Mouse (Mus musculus) C2C12 (cell line): ENCODE data around the gene Vps18. TPM values are rescaled to one million over a fixed set of nuclear protein-coding genes. Genes with fewer than 3 reads are reported as not detected.

ENCODE experiments used
- H3K27me3 ChIP-seq: one replicate; pipeline ENCODE4 v1.6.1; 2011; ENCODE audit not compliant: control insufficient read depth, insufficient read depth, insufficient read length
- H3K36me3 ChIP-seq: one replicate; pipeline ENCODE4 v1.6.1; 2011; ENCODE audit not compliant: control insufficient read depth, insufficient read depth
- H3K4me3 ChIP-seq: one replicate; pipeline ENCODE4 v1.5.1; 2011; ENCODE audit warnings: mild to moderate bottlenecking, control low read depth; ENCODE audit not compliant: poor library complexity, insufficient read depth, severe bottlenecking
- H3K79me2 ChIP-seq: one replicate; pipeline ENCODE4 v1.6.1; 2011; ENCODE audit not compliant: control insufficient read depth, insufficient read depth
- H3K79me3 ChIP-seq: one replicate; pipeline ENCODE4 v1.6.1; 2011; ENCODE audit warnings: low read depth, control low read depth
- H3ac ChIP-seq: one replicate; pipeline ENCODE3; 2011; ENCODE audit warnings: low read depth; ENCODE audit not compliant: control insufficient read depth, insufficient read length
- CEBPB ChIP-seq: IDR thresholded peaks from one replicate; pipeline ENCODE4 v1.6.1; 2011; ENCODE audit warnings: low read depth, mild to moderate bottlenecking, control low read depth, moderate library complexity
- CTCF ChIP-seq: IDR thresholded peaks from one replicate; pipeline ENCODE4 v1.5.1; 2011; ENCODE audit not compliant: control insufficient read depth, insufficient read depth, insufficient read length
- FOSL1 ChIP-seq: IDR thresholded peaks from one replicate; pipeline ENCODE4 v1.8.0; 2011; ENCODE audit warnings: mild to moderate bottlenecking, low read length; ENCODE audit not compliant: poor library complexity, insufficient read depth, severe bottlenecking
- MAX ChIP-seq: IDR thresholded peaks from one replicate; pipeline ENCODE4 v1.6.1; 2011; ENCODE audit warnings: mild to moderate bottlenecking, control low read depth
- MYOD1 ChIP-seq: IDR thresholded peaks from one replicate; pipeline ENCODE4 v1.6.1; 2011; ENCODE audit warnings: low read depth; ENCODE audit not compliant: control insufficient read depth, insufficient read length
- MYOG ChIP-seq: IDR thresholded peaks from one replicate; pipeline ENCODE4 v1.6.1; 2011; ENCODE audit not compliant: control insufficient read depth, insufficient read length; ENCODE audit errors: extremely low read depth
- USF1 ChIP-seq: IDR thresholded peaks from one replicate; pipeline ENCODE4 v1.6.1; 2011; ENCODE audit warnings: low read depth, mild to moderate bottlenecking, control low read depth, moderate library complexity
- long read RNA-seq, 2 experiments: library from polyadenylated mRNA; unstranded; transcript quantifications; one replicate each; pipeline ENCODE4 v2.0.0; 2019 to 2020
- polyA plus RNA-seq: library from polyadenylated mRNA; unstranded; fragments of >200 nt; fragmentation: generic; extraction: Trizol; gene quantifications from one replicate; pipeline ENCODE4 v1.2.1, GENCODE M21; 2012; ENCODE audit warnings: missing spikeins

Vps18 gene
- 14.9 TPM for polyA plus RNA-seq
- long read RNA-seq, experiment 1, full-length matches to known transcripts, result 4 of 7 reads
- long read RNA-seq, experiment 1, partial matches to known transcripts, result 3 of 7 reads
- long read RNA-seq, experiment 1, other reads (novel, unspliced or antisense), result 0 of 7 reads
- long read RNA-seq, experiment 2, full-length matches to known transcripts, result 180 of 214 reads
- long read RNA-seq, experiment 2, partial matches to known transcripts, result 16 of 214 reads
- long read RNA-seq, experiment 2, other reads (novel, unspliced or antisense), result 18 of 214 reads

DNA sequence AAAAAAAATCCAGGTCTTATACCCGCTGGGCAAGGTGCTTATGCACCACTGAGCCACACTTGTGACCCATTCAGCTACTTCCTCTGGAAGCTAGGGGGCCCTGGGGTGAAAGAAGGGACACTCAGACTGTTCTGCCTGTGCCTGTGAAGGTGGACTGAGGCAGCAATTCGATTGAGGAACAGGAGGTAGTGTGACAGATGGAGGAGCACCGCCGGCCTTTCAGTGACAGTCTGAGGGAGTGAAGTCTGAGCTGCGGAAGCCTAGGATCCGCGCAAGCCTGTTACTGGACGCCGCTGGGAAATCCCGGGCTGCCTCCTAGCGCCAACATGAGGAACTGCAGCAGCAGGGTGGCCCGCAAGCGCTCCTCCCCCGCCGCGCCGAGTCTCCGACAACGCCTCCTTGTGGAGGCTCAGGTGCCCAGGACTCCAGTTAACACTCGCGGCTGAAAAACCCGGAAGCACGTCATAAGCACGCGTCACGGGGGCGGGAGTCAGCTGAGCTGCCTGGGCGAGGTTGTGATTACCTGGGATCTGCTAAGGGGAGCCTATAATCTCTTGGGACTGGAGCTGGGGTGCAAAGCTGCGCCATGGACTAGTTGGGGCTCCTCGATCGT is at the start of gene Vps18:
TSS of gene Vps18 (plus strand) at position 471 of the 613 bp plus-strand sequence.
- Histone ChIP-seq H3K27me3 (no peaks in the 10 kb centered on the region), H3K79me3 (peaks cover 11% of the 10 kb centered on the region), H3K36me3 (peaks cover 17% of the 10 kb centered on the region)

DNA sequence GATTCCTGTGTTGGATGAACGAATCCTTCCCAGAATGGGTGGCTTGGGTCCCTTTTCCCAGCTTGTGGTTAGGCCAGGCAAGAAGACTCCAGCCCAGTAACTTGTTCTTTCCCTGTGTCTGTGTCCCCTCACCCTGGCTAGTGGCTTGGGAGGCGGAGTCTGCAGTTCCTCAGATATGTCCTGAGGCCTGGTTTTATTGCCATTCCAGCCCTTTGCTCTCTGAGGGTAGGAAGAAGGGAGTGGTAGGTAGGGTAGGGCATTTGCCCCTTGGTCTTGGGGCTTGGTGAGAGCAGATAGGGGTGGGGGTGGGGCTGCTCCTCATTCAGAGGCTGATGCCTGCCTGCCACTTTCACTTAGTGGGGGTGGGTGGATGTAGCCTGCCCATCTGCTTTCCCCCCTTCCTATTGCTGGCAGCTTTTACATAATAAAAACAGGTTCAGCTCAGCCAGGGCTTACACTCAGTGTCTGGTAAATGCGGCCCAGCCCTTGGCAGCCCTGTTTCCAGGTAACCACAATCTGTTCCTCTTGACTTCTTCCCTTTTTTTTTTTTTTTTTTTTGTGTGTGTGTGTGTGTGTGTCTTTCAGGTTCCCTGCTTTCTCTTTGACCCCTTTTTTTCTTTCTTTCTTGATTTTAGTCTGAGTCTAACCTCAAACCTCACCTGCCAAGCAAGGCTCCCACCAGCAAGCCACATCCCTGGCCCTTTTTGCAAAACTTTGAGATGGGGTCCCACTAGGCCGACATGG is 48.3 kb upstream of the Vps18 start:
- H3ac ChIP-seq, result no peak overlapping the region
- no peaks in the 10 kb centered on the region for H3K79me3 ChIP-seq
- no peaks in the 10 kb centered on the region for H3K36me3 ChIP-seq
- peaks cover 15% of the 10 kb centered on the region for H3K27me3 ChIP-seq
- no peaks in the 10 kb centered on the region for H3K79me2 ChIP-seq
- no peak overlapping the region for H3K4me3 ChIP-seq
- TF ChIP-seq CEBPB, result no peak
- TF ChIP-seq MAX, result no peak
- TF ChIP-seq MYOD1, result no peak
- TF ChIP-seq USF1, result no peak
- no peak for TF ChIP-seq FOSL1
- no peak for TF ChIP-seq CTCF
- TF ChIP-seq MYOG, result no peak

More for the DNA sequence above, at the start of gene Vps18:
- peak; percentile 62 for TF ChIP-seq MAX
- no peak for TF ChIP-seq MYOG
- no peak for TF ChIP-seq CEBPB
- TF ChIP-seq USF1, result peak; percentile 72
- TF ChIP-seq MYOD1, result no peak
- no peak for TF ChIP-seq FOSL1
- peak; percentile 97 for TF ChIP-seq CTCF
- Histone ChIP-seq H3ac (peak within 1 kb of the TSS; percentile 83), H3K79me2 (peaks cover 23% of the 10 kb centered on the region), H3K4me3 (peak within 1 kb of the TSS; percentile 71)

DNA sequence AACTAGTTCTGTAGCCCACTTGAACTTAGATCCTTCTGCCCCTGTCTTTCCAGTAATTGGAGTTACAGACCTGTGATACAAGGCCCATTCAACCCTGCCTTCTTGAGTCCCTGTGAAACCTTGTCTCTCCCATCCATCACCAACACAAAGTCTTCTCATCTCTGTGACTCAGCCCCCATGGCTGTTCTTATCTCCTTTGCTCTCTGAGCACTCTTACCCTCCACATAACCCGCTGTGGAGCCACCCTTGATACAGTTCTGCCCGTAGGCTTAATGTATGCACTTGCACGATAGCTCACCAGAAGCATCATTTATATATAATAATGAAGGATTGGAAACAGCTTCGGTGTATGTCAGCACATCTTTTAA is 47.7 kb upstream of the Vps18 start:
- no peaks in the 10 kb centered on the region for H3K79me3 ChIP-seq
- H3ac ChIP-seq, result no peak overlapping the region
- TF ChIP-seq MYOG (no peak), FOSL1 (no peak), CTCF (no peak), CEBPB (no peak), USF1 (no peak), MAX (no peak), MYOD1 (no peak)
- H3K79me2 ChIP-seq, result no peaks in the 10 kb centered on the region
- no peaks in the 10 kb centered on the region for H3K36me3 ChIP-seq
- H3K4me3 ChIP-seq, result no peak overlapping the region
- peaks cover 15% of the 10 kb centered on the region for H3K27me3 ChIP-seq

DNA sequence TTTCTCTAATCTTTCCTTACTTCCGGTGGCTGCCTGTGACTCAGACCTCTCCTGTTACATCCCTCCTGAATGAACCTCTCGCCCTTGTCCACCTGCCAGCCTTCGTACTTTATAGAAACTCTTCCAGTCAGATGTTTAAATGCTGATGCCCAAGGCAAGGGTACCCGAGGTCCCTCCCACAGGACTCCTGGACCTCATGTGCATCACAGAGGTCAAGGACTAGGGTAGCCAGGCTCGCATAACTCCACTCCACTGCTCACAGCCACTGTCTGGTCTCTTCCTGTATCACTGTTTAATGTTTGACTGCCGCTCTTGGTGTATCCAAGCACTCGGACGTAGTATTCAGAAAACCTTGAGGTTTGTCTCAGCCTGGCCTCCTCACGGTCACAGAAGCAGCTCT is 46.0 kb upstream of the Vps18 start:
- Histone ChIP-seq H3K79me2 (no peaks in the 10 kb centered on the region), H3K79me3 (no peaks in the 10 kb centered on the region), H3ac (no peak overlapping the region), H3K27me3 (peaks cover 6% of the 10 kb centered on the region), H3K36me3 (no peaks in the 10 kb centered on the region), H3K4me3 (no peak overlapping the region)
- TF ChIP-seq MYOD1, result no peak

DNA sequence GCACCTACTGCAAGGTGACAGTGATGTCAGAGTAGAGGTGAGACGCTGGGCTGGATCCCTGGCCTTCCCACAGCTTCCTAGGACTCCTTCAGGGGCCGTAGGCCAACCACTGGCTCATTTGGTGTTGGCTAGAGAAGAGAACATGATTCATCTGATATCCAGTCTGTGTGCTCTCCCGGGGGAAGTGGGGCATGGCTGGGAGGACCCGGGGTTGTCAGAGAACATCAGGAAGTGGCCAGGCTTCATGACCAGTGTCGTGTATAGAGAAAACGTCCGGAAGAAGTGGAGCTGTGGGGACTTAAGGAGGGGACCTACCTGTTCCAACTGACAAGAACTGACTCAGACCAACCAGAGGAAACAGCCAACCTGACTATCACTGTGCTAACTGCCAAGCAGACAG is 43.3 kb upstream of the Vps18 start:
- Histone ChIP-seq H3K79me3 (no peaks in the 10 kb centered on the region), H3K27me3 (no peaks in the 10 kb centered on the region)
- TF ChIP-seq MYOG, result no peak

DNA sequence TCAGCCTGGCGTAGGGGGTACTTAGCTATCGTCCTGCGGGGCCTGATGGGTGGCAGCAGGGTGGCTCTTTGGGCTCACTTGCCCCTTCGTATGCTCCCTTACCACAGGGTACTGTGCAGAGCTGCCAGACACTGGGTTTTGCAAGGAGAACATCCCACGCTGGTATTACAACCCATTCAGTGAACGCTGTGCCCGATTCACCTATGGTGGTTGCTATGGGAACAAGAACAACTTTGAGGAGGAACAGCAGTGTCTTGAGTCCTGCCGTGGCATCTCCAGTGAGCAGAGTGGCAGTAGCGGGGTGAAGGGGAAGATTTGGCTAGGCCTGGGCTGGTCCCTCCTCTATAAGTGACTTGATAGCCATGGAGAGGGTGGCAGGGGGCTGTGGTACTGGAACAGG is 40.6 kb upstream of the Vps18 start:
- no peaks in the 10 kb centered on the region for H3K27me3 ChIP-seq
- TF ChIP-seq USF1 (no peak), MAX (no peak), MYOG (no peak)
- no peak overlapping the region for H3K4me3 ChIP-seq
- H3K36me3 ChIP-seq, result no peaks in the 10 kb centered on the region
- H3K79me2 ChIP-seq, result no peaks in the 10 kb centered on the region
- H3K79me3 ChIP-seq, result no peaks in the 10 kb centered on the region
- H3ac ChIP-seq, result no peak overlapping the region

More for the DNA sequence above, 43.3 kb upstream of the Vps18 start:
- H3ac ChIP-seq, result no peak overlapping the region
- H3K79me2 ChIP-seq, result no peaks in the 10 kb centered on the region
- no peak overlapping the region for H3K4me3 ChIP-seq
- no peaks in the 10 kb centered on the region for H3K36me3 ChIP-seq
